Comparison of ENCODE assay signal across 8 mouse cellular contexts in genomic region chr9:21165041-21165951, GRCm38 (mm10). TPM values are rescaled to one million over a fixed set of nuclear protein-coding genes. Genes with fewer than 3 reads are reported as not detected.
DNase-seq lines count a peak whose midpoint lies in the region.

Gene Pde4a (plus strand): TSS chr9:21165714.

- DNase-seq in CD4-positive, CD25-positive, alpha-beta regulatory T cell, adult 2 months (ENCODE audit: low read depth, low spot score): peak; percentile 91
- no peak for DNase-seq in adrenal gland, postnatal 10 days
- DNase-seq in frontal cortex, adult 2 months (ENCODE audit: extremely low spot score in 1 of 2, low spot score in 1 of 2): peak; percentile 79 to 84
- DNase-seq in heart, postnatal 4 days: peak; percentile 59
- peak; percentile 73 to 79 for DNase-seq in layer of hippocampus, postnatal 10 days (ENCODE audit: low spot score in 2 of 2)
- DNase-seq in lung, postnatal 25 days (ENCODE audit: low spot score): peak; percentile 26
- DNase-seq in right cerebral cortex, postnatal 4 days: peak; percentile 85
- DNase-seq in yolk sac, embryonic 10.5 days (ENCODE audit: low spot score): no peak

RNA-seq across cellular contexts. Expression of gene Pde4a, which starts in this region (rescaled TPM):
- 10 to 100 TPM; 22.7 to 31.5 TPM for total RNA-seq in adrenal gland, postnatal 10 days (2021)
- 95.2 and 96.2 TPM in 2 replicates for polyA plus RNA-seq in frontal cortex, adult 2 months (2012; rRNA removed)
- 10 to 100 TPM; 18.7 to 21.1 TPM for total RNA-seq in heart, postnatal 4 days (2021)
- 10 to 100 TPM; 58.9 to 59.5 TPM for total RNA-seq in layer of hippocampus, postnatal 10 days (2021)

Comparison
In these comparisons a context has a peak if more than half of its experiments do, and no peak if none do; other contexts are left out.
1. DNase-seq: peak in CD4-positive, CD25-positive, alpha-beta regulatory T cell, adult 2 months (single experiment), frontal cortex, adult 2 months (2 of 2), heart, postnatal 4 days (single experiment), layer of hippocampus, postnatal 10 days (2 of 2), lung, postnatal 25 days (single experiment) and right cerebral cortex, postnatal 4 days (single experiment); none in adrenal gland, postnatal 10 days (single experiment) and yolk sac, embryonic 10.5 days (single experiment).